Mouse (Mus musculus): ENCODE data around the gene Nrip1. TPM values are rescaled to one million over a fixed set of nuclear protein-coding genes. Genes with fewer than 3 reads are reported as not detected.

Gene Nrip1
- polyA plus RNA-seq, 1 experiment from 2014 or later, result 24.3 TPM

GRCm38 (mm10) chr16:76303436-76303835 is 70.2 kb downstream of the Nrip1 start:
- no peaks in the 10 kb centered on the region for H3K4me1 ChIP-seq (ENCODE audit: control insufficient read depth, insufficient read depth, low read length)
- WGBS, result 92% methylated on average over 6 of the region's 6 CpGs

DNA sequence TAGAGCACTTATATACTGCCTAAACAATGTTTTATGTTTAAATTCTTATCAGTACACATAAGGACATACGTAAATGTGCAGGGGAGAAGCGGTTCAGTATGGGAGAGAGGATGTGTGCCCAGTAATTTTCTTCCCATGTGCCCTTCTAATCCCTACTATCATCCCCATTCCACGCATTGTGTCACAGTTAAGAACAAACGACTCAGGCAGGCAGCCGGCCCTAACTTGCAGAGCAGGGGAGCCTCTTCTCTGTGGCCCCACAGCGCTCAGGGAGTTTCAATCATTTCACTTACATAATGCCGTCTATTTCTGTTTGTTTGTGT is 71.9 kb downstream of the Nrip1 start:
- Histone ChIP-seq H3K4me3 (ENCODE audit: low read depth, low read length) (no peak overlapping the region), H3K27me3 (ENCODE audit: control insufficient read depth, insufficient read depth, low read length) (no peaks in the 10 kb centered on the region), H3K27ac (ENCODE audit: low read depth, low read length) (no peak overlapping the region), H3K9ac (ENCODE audit: low read length) (no peak overlapping the region), H3K4me1 (ENCODE audit: control insufficient read depth, insufficient read depth, low read length) (no peaks in the 10 kb centered on the region), H3K9me3 (ENCODE audit: control insufficient read depth, low read length) (no peaks in the 10 kb centered on the region), H3K4me2 (no peak overlapping the region), H3K36me3 (ENCODE audit: control insufficient read depth, insufficient read depth, low read length) (no peaks in the 10 kb centered on the region)
- ATAC-seq (ENCODE audit: low FRiP score), result no peak
- WGBS, result 65% methylated on average over 7 of the region's 7 CpGs
- no peak for DNase-seq (ENCODE audit: low spot score, missing footprints)

More at GRCm38 (mm10) chr16:76303436-76303835, 70.2 kb downstream of the Nrip1 start:
- no peak overlapping the region for H3K9ac ChIP-seq (ENCODE audit: low read length)
- H3K9me3 ChIP-seq (ENCODE audit: control insufficient read depth, low read length), result no peaks in the 10 kb centered on the region
- no peaks in the 10 kb centered on the region for H3K36me3 ChIP-seq (ENCODE audit: control insufficient read depth, insufficient read depth, low read length)
- no peak for DNase-seq (ENCODE audit: low spot score, missing footprints)
- H3K27ac ChIP-seq (ENCODE audit: low read depth, low read length), result no peak overlapping the region
- no peaks in the 10 kb centered on the region for H3K27me3 ChIP-seq (ENCODE audit: control insufficient read depth, insufficient read depth, low read length)
- no peak for ATAC-seq (ENCODE audit: low FRiP score)
- H3K4me3 ChIP-seq (ENCODE audit: low read depth, low read length), result no peak overlapping the region
- H3K4me2 ChIP-seq, result no peak overlapping the region

GRCm38 (mm10) chr16:76301037-76301727 is 72.4 kb downstream of the Nrip1 start:
- Histone ChIP-seq H3K4me2 (no peak overlapping the region), H3K27me3 (ENCODE audit: control insufficient read depth, insufficient read depth, low read length) (no peaks in the 10 kb centered on the region), H3K27ac (ENCODE audit: low read depth, low read length) (no peak overlapping the region), H3K9me3 (ENCODE audit: control insufficient read depth, low read length) (no peaks in the 10 kb centered on the region), H3K9ac (ENCODE audit: low read length) (no peak overlapping the region), H3K36me3 (ENCODE audit: control insufficient read depth, insufficient read depth, low read length) (no peaks in the 10 kb centered on the region), H3K4me1 (ENCODE audit: control insufficient read depth, insufficient read depth, low read length) (no peaks in the 10 kb centered on the region), H3K4me3 (ENCODE audit: low read depth, low read length) (no peak overlapping the region)
- no peak for DNase-seq (ENCODE audit: low spot score, missing footprints)
- 76% methylated on average over 8 of the region's 8 CpGs for WGBS
- ATAC-seq (ENCODE audit: low FRiP score), result no peak

DNA sequence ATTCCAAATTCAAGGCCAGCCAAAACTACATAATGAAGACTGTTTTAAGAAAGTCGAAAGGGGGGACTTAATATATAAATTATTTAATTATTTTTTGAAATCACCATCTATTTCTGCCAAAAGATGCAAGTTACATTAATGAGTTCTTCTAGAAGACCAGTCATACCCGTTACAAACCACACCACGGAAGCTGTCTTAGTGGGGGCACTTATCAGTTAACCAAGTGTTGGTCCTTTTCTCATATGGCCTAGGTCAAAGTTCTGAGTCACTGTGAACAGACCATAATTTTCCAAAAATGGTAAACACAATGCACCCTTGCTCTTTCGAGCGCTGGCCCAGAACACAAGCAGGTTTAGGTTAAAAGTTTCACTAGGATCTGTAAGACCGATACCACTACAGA is 73.2 kb downstream of the Nrip1 start:
- no peak for ATAC-seq (ENCODE audit: low FRiP score)
- Histone ChIP-seq H3K4me2 (no peak overlapping the region), H3K27ac (ENCODE audit: low read depth, low read length) (no peak overlapping the region), H3K4me1 (ENCODE audit: control insufficient read depth, insufficient read depth, low read length) (no peaks in the 10 kb centered on the region), H3K4me3 (ENCODE audit: low read depth, low read length) (no peak overlapping the region), H3K9ac (ENCODE audit: low read length) (no peak overlapping the region), H3K36me3 (ENCODE audit: control insufficient read depth, insufficient read depth, low read length) (no peaks in the 10 kb centered on the region), H3K9me3 (ENCODE audit: control insufficient read depth, low read length) (no peaks in the 10 kb centered on the region), H3K27me3 (ENCODE audit: control insufficient read depth, insufficient read depth, low read length) (no peaks in the 10 kb centered on the region)
- DNase-seq (ENCODE audit: low spot score, missing footprints), result no peak
- WGBS, result 94% methylated on average over 6 of the region's 6 CpGs

DNA sequence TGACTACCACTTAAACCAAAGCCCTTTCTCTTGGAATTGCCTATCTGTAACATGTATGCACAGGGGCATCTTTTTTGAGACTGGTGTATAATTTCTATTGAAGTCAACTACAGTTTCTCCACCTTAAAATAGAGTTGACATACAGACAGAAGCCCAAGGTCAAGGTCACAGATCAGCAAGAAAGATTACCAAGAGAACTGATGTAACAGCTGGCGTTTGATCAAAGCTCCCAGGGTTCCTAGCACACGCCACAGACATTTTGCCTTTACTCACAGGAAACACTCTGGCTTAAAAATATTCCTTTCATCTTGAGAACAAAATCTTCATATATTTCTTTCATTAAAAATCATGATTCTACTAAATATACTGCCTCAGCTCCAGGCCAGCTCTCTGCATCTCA is 74.1 kb downstream of the Nrip1 start:
- H3K4me2 ChIP-seq, result no peak overlapping the region
- H3K9ac ChIP-seq (ENCODE audit: low read length), result no peak overlapping the region
- ATAC-seq (ENCODE audit: low FRiP score), result no peak
- no peaks in the 10 kb centered on the region for H3K4me1 ChIP-seq (ENCODE audit: control insufficient read depth, insufficient read depth, low read length)
- 40% methylated on average over 2 of the region's 2 CpGs for WGBS
- no peak overlapping the region for H3K27ac ChIP-seq (ENCODE audit: low read depth, low read length)
- no peaks in the 10 kb centered on the region for H3K36me3 ChIP-seq (ENCODE audit: control insufficient read depth, insufficient read depth, low read length)
- H3K9me3 ChIP-seq (ENCODE audit: control insufficient read depth, low read length), result no peaks in the 10 kb centered on the region
- no peaks in the 10 kb centered on the region for H3K27me3 ChIP-seq (ENCODE audit: control insufficient read depth, insufficient read depth, low read length)
- H3K4me3 ChIP-seq (ENCODE audit: low read depth, low read length), result no peak overlapping the region
- DNase-seq (ENCODE audit: low spot score, missing footprints), result no peak

DNA sequence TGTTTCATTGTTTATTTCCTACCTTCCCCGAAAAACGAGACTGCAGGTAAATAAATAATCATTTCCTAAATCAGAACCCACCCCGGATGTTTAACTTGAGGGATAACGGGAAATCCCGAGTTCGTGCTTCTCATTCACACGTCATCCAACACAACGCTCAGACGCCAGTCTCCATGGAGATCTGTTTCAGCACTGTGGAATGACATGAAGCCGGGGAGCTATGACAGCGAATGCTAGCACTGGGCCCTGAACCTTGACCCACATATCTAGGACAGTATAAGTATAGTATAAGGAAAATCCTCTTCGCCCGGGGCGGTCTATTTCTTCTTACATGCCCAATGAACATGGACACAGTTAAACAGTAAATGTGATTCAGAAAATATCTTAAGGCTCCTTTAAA is 78.3 kb downstream of the Nrip1 start:
- H3K9ac ChIP-seq (ENCODE audit: low read length), result no peak overlapping the region
- DNase-seq (ENCODE audit: low spot score, missing footprints) (no peak), ATAC-seq (ENCODE audit: low FRiP score) (peak; percentile 81)
- H3K4me2 ChIP-seq, result no peak overlapping the region
- H3K4me1 ChIP-seq (ENCODE audit: control insufficient read depth, insufficient read depth, low read length), result no peaks in the 10 kb centered on the region
- peaks cover 8% of the 10 kb centered on the region; the same call in 1 of the 2 replicates for H3K36me3 ChIP-seq (ENCODE audit: control insufficient read depth, insufficient read depth, low read length)
- H3K9me3 ChIP-seq (ENCODE audit: control insufficient read depth, low read length), result no peaks in the 10 kb centered on the region
- H3K27ac ChIP-seq (ENCODE audit: low read depth, low read length), result no peak overlapping the region
- no peak overlapping the region for H3K4me3 ChIP-seq (ENCODE audit: low read depth, low read length)
- H3K27me3 ChIP-seq (ENCODE audit: control insufficient read depth, insufficient read depth, low read length), result no peaks in the 10 kb centered on the region
- WGBS, result 76% methylated on average over 14 of the region's 14 CpGs

GRCm38 (mm10) chr16:76294550-76294949 is 79.1 kb downstream of the Nrip1 start:
- no peaks in the 10 kb centered on the region for H3K9me3 ChIP-seq (ENCODE audit: control insufficient read depth, low read length)
- WGBS, result 87% methylated on average over 15 of the region's 15 CpGs
- no peaks in the 10 kb centered on the region for H3K4me1 ChIP-seq (ENCODE audit: control insufficient read depth, insufficient read depth, low read length)
- ATAC-seq (ENCODE audit: low FRiP score), result peak; percentile 25; the same call in 1 of the 2 replicates
- H3K36me3 ChIP-seq (ENCODE audit: control insufficient read depth, insufficient read depth, low read length), result peaks cover 8% of the 10 kb centered on the region; the same call in 1 of the 2 replicates
- peak; percentile 41 for DNase-seq (ENCODE audit: low spot score, missing footprints)
- H3K4me2 ChIP-seq, result no peak overlapping the region
- H3K27me3 ChIP-seq (ENCODE audit: control insufficient read depth, insufficient read depth, low read length), result no peaks in the 10 kb centered on the region
- no peak overlapping the region for H3K9ac ChIP-seq (ENCODE audit: low read length)
- H3K4me3 ChIP-seq (ENCODE audit: low read depth, low read length), result no peak overlapping the region
- H3K27ac ChIP-seq (ENCODE audit: low read depth, low read length), result no peak overlapping the region

GRCm38 (mm10) chr16:76293765-76294463 is 79.7 kb downstream of the Nrip1 start:
- Histone ChIP-seq H3K9me3 (ENCODE audit: control insufficient read depth, low read length) (no peaks in the 10 kb centered on the region), H3K4me2 (no peak overlapping the region), H3K4me1 (ENCODE audit: control insufficient read depth, insufficient read depth, low read length) (no peaks in the 10 kb centered on the region), H3K36me3 (ENCODE audit: control insufficient read depth, insufficient read depth, low read length) (peaks cover 8% of the 10 kb centered on the region; the same call in 1 of the 2 replicates), H3K4me3 (ENCODE audit: low read depth, low read length) (no peak overlapping the region), H3K27me3 (ENCODE audit: control insufficient read depth, insufficient read depth, low read length) (no peaks in the 10 kb centered on the region), H3K9ac (ENCODE audit: low read length) (no peak overlapping the region), H3K27ac (ENCODE audit: low read depth, low read length) (no peak overlapping the region)
- ATAC-seq (ENCODE audit: low FRiP score) (0 out of 2 replicates have a peak, but pooled peaks have one; percentile 34), DNase-seq (ENCODE audit: low spot score, missing footprints) (peak; percentile 66)
- 93% methylated on average over 20 of the region's 20 CpGs for WGBS

GRCm38 (mm10) chr16:76293176-76293575 is 80.5 kb downstream of the Nrip1 start:
- H3K27me3 ChIP-seq (ENCODE audit: control insufficient read depth, insufficient read depth, low read length), result no peaks in the 10 kb centered on the region
- no peak overlapping the region for H3K4me2 ChIP-seq
- H3K4me1 ChIP-seq (ENCODE audit: control insufficient read depth, insufficient read depth, low read length), result no peaks in the 10 kb centered on the region
- H3K9me3 ChIP-seq (ENCODE audit: control insufficient read depth, low read length), result no peaks in the 10 kb centered on the region
- ATAC-seq (ENCODE audit: low FRiP score) (no peak), DNase-seq (ENCODE audit: low spot score, missing footprints) (peak; percentile 62)
- 97% methylated on average over 21 of the region's 21 CpGs for WGBS
- H3K4me3 ChIP-seq (ENCODE audit: low read depth, low read length), result no peak overlapping the region
- peaks cover 8% of the 10 kb centered on the region; the same call in 1 of the 2 replicates for H3K36me3 ChIP-seq (ENCODE audit: control insufficient read depth, insufficient read depth, low read length)
- H3K9ac ChIP-seq (ENCODE audit: low read length), result no peak overlapping the region
- no peak overlapping the region for H3K27ac ChIP-seq (ENCODE audit: low read depth, low read length)

Measured in midbrain, embryonic 11.5 days (tissue).